Comparison of ENCODE assay signal across 24 mouse cellular contexts in the genomic region with DNA sequence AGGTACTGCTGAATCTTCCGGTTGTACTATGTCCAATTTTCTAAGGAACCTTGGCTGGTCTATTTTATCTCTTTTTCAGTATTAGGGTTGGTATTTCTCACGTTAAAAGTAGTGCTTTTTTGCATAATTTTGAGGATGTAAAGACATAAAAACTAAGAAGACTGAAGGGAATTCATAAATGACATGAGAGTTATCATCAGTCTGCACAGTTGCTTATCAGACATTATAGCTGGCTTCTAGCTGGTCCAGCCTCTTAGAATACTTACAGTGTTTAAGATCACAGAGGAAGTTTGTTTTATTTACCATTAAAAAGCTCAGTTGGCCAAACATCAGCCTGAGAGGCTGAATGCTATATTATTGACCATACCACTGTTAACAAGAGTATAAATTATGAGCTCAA.
"Had no signal": no experiment of that assay in that cellular context is flagged by ENCODE, and none has a peak within 500 bp of the region (broad histone marks: within the 10 kb centered on the region; RNA-seq: fewer than 3 reads in every experiment).

No protein-coding gene starts in this region.

- H3K27me3 ChIP-seq: heart, embryonic 12.5 days; hindbrain, embryonic 12.5 days; intestine, embryonic 15.5 days; limb, embryonic 12.5 days; liver, embryonic 13.5 days; liver, embryonic 15.5 days had no signal

- H3K4me1 ChIP-seq: heart, embryonic 10.5 days; heart, embryonic 12.5 days; hindbrain, embryonic 10.5 days; hindbrain, embryonic 12.5 days; intestine, embryonic 15.5 days; limb, embryonic 10.5 days; limb, embryonic 12.5 days; liver, embryonic 13.5 days; liver, embryonic 15.5 days had no signal

- H3K9ac ChIP-seq: heart, embryonic 12.5 days; hindbrain, embryonic 12.5 days; hindbrain, embryonic 14.5 days; intestine, embryonic 15.5 days; limb, embryonic 12.5 days; liver, embryonic 13.5 days; liver, embryonic 15.5 days had no signal

- DNase-seq: gastrocnemius, postnatal 14 days; gastrocnemius, postnatal 36 days; heart, adult 11 months; heart, postnatal 10 days; heart, postnatal 4 days; kidney, adult 18-20 months; kidney, adult 8-10 months; kidney, postnatal 10 days; kidney, postnatal 25 days; kidney, postnatal 4 days; layer of hippocampus, postnatal 36 days; liver; liver, embryonic 13.5 days had no signal

- H3K4me3 ChIP-seq: heart, embryonic 10.5 days; heart, embryonic 12.5 days; hindbrain, embryonic 10.5 days; hindbrain, embryonic 12.5 days; intestine, embryonic 15.5 days; layer of hippocampus, adult 2 months; left cerebral cortex, adult 2 months; limb, embryonic 10.5 days; limb, embryonic 12.5 days; liver, embryonic 13.5 days; liver, embryonic 15.5 days had no signal

- H3K9me3 ChIP-seq: heart, embryonic 10.5 days; heart, embryonic 12.5 days; hindbrain, embryonic 10.5 days; hindbrain, embryonic 12.5 days; intestine, embryonic 15.5 days; limb, embryonic 10.5 days; limb, embryonic 12.5 days; liver, embryonic 13.5 days; liver, embryonic 15.5 days had no signal

- H3K27ac ChIP-seq: heart, embryonic 10.5 days; hindbrain, embryonic 10.5 days; hindbrain, embryonic 12.5 days; hindbrain, embryonic 14.5 days; intestine, embryonic 15.5 days; layer of hippocampus, adult 2 months; left cerebral cortex, adult 2 months; limb, embryonic 10.5 days; limb, embryonic 12.5 days; liver, embryonic 13.5 days; liver, embryonic 15.5 days had no signal

- H3K36me3 ChIP-seq: heart, embryonic 10.5 days; heart, embryonic 12.5 days; hindbrain, embryonic 10.5 days; hindbrain, embryonic 12.5 days; intestine, embryonic 15.5 days; limb, embryonic 10.5 days; limb, embryonic 12.5 days; liver, embryonic 13.5 days; liver, embryonic 15.5 days had no signal
